Mouse (Mus musculus): ENCODE data around the gene Wdr76. TPM values are rescaled to one million over a fixed set of nuclear protein-coding genes. Genes with fewer than 3 reads are reported as not detected.
"Not testable (repeated sequence)": the region's sequence is repeated elsewhere in the genome, so short reads cannot be mapped to it uniquely, and the experiment has no call there.

Wdr76 gene
- polyA plus RNA-seq (2012; rRNA removed), result 1.7 TPM in 2 replicates

GRCm38 (mm10) chr2:121505942-121506882 lies at the start of gene Wdr76, which contains the start of gene Mfap1a:
Gene Wdr76, plus strand, starts transcription at chr2:121506723.
Gene Mfap1a, minus strand, starts transcription at chr2:121506665.
- H3K27ac ChIP-seq (ENCODE audit: control insufficient read depth, insufficient read depth, low read depth, low read length), result peak within 1 kb of the TSS; percentile 88
- H3K4me1 ChIP-seq (ENCODE audit: control insufficient read depth, insufficient read depth, low read length); H3K27me3 ChIP-seq (ENCODE audit: control insufficient read depth, insufficient read depth, low read length); H3K36me3 ChIP-seq (ENCODE audit: control insufficient read depth, insufficient read depth, low read length): not testable (repeated sequence)
- TF ChIP-seq POLR2A (IDR thresholded peaks at IDR 0.05; ENCODE audit: control insufficient read depth, low read depth, low read length), result peak; percentile 92
- peak within 1 kb of the TSS; percentile 96 for H3K4me3 ChIP-seq (ENCODE audit: control insufficient read depth, low read depth, low read length)

GRCm38 (mm10) chr2:121460071-121460470 lies 46.5 kb upstream of the Wdr76 start:
- H3K27me3 ChIP-seq (ENCODE audit: control insufficient read depth, insufficient read depth, low read length), result no peaks in the 10 kb centered on the region
- no peak overlapping the region for H3K27ac ChIP-seq (ENCODE audit: control insufficient read depth, insufficient read depth, low read depth, low read length)
- no peaks in the 10 kb centered on the region for H3K36me3 ChIP-seq (ENCODE audit: control insufficient read depth, insufficient read depth, low read length)
- H3K4me1 ChIP-seq (ENCODE audit: control insufficient read depth, insufficient read depth, low read length), result peaks cover 3% of the 10 kb centered on the region
- H3K4me3 ChIP-seq (ENCODE audit: control insufficient read depth, low read depth, low read length), result no peak overlapping the region; the same call in 1 of the 2 replicates
- no peak for TF ChIP-seq POLR2A (IDR thresholded peaks at IDR 0.05; ENCODE audit: control insufficient read depth, low read depth, low read length)
- TF ChIP-seq CTCF (IDR thresholded peaks at IDR 0.05; ENCODE audit: control insufficient read depth, insufficient read depth, insufficient replicate concordance, low read depth, low read length), result no peak

DNA sequence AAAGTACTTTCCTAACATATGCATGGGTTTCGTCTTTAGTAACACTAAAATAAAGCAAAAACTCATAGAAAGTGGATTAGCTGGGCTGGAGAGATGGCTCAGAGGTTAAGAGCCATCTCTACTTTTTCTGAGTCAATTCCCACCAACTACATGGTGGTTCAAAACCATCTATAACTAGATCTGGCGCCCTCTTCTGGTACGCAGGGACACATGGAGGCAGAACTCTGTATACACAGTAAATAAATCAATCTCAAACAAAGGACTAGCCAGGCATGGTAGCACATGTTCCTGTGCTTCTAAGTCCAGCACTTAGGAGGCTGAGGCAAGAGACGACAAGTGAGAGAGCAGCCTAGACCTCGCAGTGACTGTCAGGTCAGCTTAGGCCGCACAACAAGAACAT lies 37.5 kb upstream of the Wdr76 start:
- H3K27ac ChIP-seq (ENCODE audit: control insufficient read depth, insufficient read depth, low read depth, low read length); H3K27me3 ChIP-seq (ENCODE audit: control insufficient read depth, insufficient read depth, low read length); H3K4me1 ChIP-seq (ENCODE audit: control insufficient read depth, insufficient read depth, low read length); H3K4me3 ChIP-seq (ENCODE audit: control insufficient read depth, low read depth, low read length); H3K36me3 ChIP-seq (ENCODE audit: control insufficient read depth, insufficient read depth, low read length): not testable (repeated sequence)

DNA sequence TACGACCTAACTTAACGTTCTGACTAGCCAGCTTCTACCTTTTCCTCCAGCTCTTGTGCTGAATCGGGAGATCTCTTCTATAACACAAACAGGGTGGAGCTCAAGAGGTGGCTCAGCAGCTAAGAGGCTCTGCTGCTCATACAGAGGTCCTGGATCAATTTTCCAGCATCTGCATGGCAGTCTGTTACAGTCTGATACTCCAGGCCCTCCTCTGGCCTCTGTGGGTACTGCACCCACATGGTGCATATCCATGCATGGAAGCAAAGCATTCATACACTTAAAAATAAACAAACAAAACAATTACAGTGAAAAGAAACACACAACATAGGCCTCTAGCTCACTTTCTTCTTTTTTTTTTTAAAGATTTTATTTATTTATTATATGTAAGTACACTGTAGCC lies 33.7 kb upstream of the Wdr76 start:
- not testable (repeated sequence) for H3K27ac ChIP-seq (ENCODE audit: control insufficient read depth, insufficient read depth, low read depth, low read length); H3K36me3 ChIP-seq (ENCODE audit: control insufficient read depth, insufficient read depth, low read length); H3K4me3 ChIP-seq (ENCODE audit: control insufficient read depth, low read depth, low read length); H3K4me1 ChIP-seq (ENCODE audit: control insufficient read depth, insufficient read depth, low read length); H3K27me3 ChIP-seq (ENCODE audit: control insufficient read depth, insufficient read depth, low read length)

- not testable (repeated sequence) for H3K4me1 ChIP-seq (ENCODE audit: control insufficient read depth, insufficient read depth, low read length); H3K36me3 ChIP-seq (ENCODE audit: control insufficient read depth, insufficient read depth, low read length); H3K27me3 ChIP-seq (ENCODE audit: control insufficient read depth, insufficient read depth, low read length)
- peak; percentile 97 for TF ChIP-seq POLR2A (IDR thresholded peaks at IDR 0.05; ENCODE audit: control insufficient read depth, low read depth, low read length)
- H3K27ac ChIP-seq (ENCODE audit: control insufficient read depth, insufficient read depth, low read depth, low read length), result peak within 1 kb of the TSS; percentile 93
- H3K4me3 ChIP-seq (ENCODE audit: control insufficient read depth, low read depth, low read length), result peak within 1 kb of the TSS; percentile 96
Observed at GRCm38 (mm10) chr2:121473301-121474179, 33.0 kb upstream of the Wdr76 start, which contains the start of gene Mfap1b. Gene Mfap1b, minus strand, starts transcription at chr2:121474067.

GRCm38 (mm10) chr2:121474180-121474535 lies 32.4 kb upstream of the Wdr76 start:
- Histone ChIP-seq H3K27ac (ENCODE audit: control insufficient read depth, insufficient read depth, low read depth, low read length) (peak overlapping the region; percentile 93), H3K36me3 (ENCODE audit: control insufficient read depth, insufficient read depth, low read length) (no peaks in the 10 kb centered on the region), H3K27me3 (ENCODE audit: control insufficient read depth, insufficient read depth, low read length) (no peaks in the 10 kb centered on the region), H3K4me3 (ENCODE audit: control insufficient read depth, low read depth, low read length) (peak overlapping the region; percentile 96), H3K4me1 (ENCODE audit: control insufficient read depth, insufficient read depth, low read length) (no peaks in the 10 kb centered on the region)
- TF ChIP-seq POLR2A (IDR thresholded peaks at IDR 0.05; ENCODE audit: control insufficient read depth, low read depth, low read length) (no peak), CTCF (IDR thresholded peaks at IDR 0.05; ENCODE audit: control insufficient read depth, insufficient read depth, insufficient replicate concordance, low read depth, low read length) (no peak)

DNA sequence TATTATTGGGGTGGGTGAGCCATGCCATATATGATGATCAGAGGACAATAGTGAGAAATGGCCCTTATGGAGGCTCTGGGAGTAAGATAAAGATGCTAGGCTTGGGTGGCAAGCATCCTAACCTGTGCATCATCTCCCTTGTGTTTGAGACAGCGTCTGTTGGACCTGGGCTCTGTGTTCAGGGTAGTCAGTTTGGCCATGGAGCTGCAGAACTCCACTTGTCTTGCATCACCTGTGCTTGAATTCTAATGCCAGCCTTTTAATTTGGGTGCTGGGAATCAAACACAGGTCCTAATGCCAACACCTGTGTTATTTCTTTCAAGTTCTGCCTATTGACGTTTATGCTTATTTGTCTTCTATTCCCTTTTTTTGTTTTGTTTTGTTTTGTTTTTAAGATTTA lies 31.2 kb upstream of the Wdr76 start:
- not testable (repeated sequence) for H3K27me3 ChIP-seq (ENCODE audit: control insufficient read depth, insufficient read depth, low read length); H3K4me1 ChIP-seq (ENCODE audit: control insufficient read depth, insufficient read depth, low read length); H3K36me3 ChIP-seq (ENCODE audit: control insufficient read depth, insufficient read depth, low read length); H3K4me3 ChIP-seq (ENCODE audit: control insufficient read depth, low read depth, low read length); H3K27ac ChIP-seq (ENCODE audit: control insufficient read depth, insufficient read depth, low read depth, low read length)
